In the genomic region with DNA sequence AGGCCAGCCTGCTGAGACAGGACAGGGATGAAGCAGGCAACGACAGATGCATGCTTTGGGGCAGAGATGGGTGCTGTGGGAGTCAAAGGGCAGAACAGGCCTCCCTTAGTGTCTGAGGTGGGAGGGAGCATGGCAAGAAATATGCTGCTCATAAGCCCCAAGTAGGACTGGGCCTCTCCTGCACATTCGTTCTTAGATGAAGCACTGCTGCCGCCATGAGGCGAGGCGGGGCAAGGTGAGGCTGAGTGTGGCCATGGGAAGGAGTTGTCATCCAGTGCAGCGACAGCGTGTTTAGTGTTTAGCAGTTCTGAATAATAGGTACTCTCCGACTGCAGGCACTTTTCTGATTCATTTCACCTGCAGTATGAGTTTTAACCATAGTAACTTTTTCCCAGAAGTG, we compare ENCODE assay signal across 12 mouse cellular contexts. TPM values are rescaled to one million over a fixed set of nuclear protein-coding genes. Genes with fewer than 3 reads are reported as not detected.
DNase-seq lines count a peak whose midpoint lies in the region; ATAC-seq lines count a peak whose summit lies in the region.
"Had no signal": no experiment of that assay in that cellular context is flagged by ENCODE, and none has a peak within 500 bp of the region (broad histone marks: within the 10 kb centered on the region; RNA-seq: fewer than 3 reads in every experiment).

No protein-coding gene starts in this region.

- no peak for DNase-seq in frontal cortex, postnatal 25 days (ENCODE audit: low spot score in 2 of 2)
- peak; percentile 68 for DNase-seq in testis, postnatal 10 days (ENCODE audit: low spot score)
- DNase-seq in testis, postnatal 14 days (ENCODE audit: low spot score), result no peak
- peak; percentile 12 to 62 for DNase-seq in left cerebral cortex, postnatal 10 days (ENCODE audit: extremely low spot score in 1 of 2, low spot score in 2 of 2)
- peak; percentile 48 for DNase-seq in thymus, postnatal 25 days

- peaks cover 33% of the 10 kb centered on the region for H3K36me3 ChIP-seq in intestine, embryonic 15.5 days

- H3K9ac ChIP-seq in intestine, embryonic 15.5 days, result no peak overlapping the region
- H3K9ac ChIP-seq: hindbrain, embryonic 15.5 days; midbrain, embryonic 12.5 days; stomach, embryonic 15.5 days had no signal

- no peak overlapping the region for H3K4me2 ChIP-seq in intestine, embryonic 15.5 days (replicated peaks)
- H3K4me2 ChIP-seq: hindbrain, embryonic 15.5 days; midbrain, embryonic 12.5 days; stomach, embryonic 15.5 days had no signal

- H3K27me3 ChIP-seq in intestine, embryonic 15.5 days (replicated peaks), result no peaks in the 10 kb centered on the region
- H3K27me3 ChIP-seq: hindbrain, embryonic 15.5 days; midbrain, embryonic 12.5 days; stomach, embryonic 15.5 days had no signal

- H3K27ac ChIP-seq in intestine, embryonic 15.5 days, result no peak overlapping the region
- H3K27ac ChIP-seq: hindbrain, embryonic 15.5 days; midbrain, embryonic 12.5 days; stomach, embryonic 15.5 days had no signal

- H3K9me3 ChIP-seq in intestine, embryonic 15.5 days, result no peaks in the 10 kb centered on the region
- H3K9me3 ChIP-seq: G1E; hindbrain, embryonic 15.5 days; midbrain, embryonic 12.5 days; stomach, embryonic 15.5 days had no signal

- WGBS in intestine, embryonic 15.5 days, result 73% methylated on average over 8 of the region's 8 CpGs

- no peak overlapping the region for H3K4me3 ChIP-seq in intestine, embryonic 15.5 days (replicated peaks)
- H3K4me3 ChIP-seq: hindbrain, embryonic 15.5 days; midbrain, embryonic 12.5 days; stomach, embryonic 15.5 days had no signal

- 0 out of 2 replicates have a peak, but pooled peaks have one; percentile 23 for ATAC-seq in frontal cortex, adult (ENCODE audit: low TSS enrichment)
- 0 out of 2 replicates have a peak, but pooled peaks have one; percentile 20 for ATAC-seq in intestine, embryonic 15.5 days
- no peak for ATAC-seq in activated CD4-positive, CD25-positive, alpha-beta regulatory T cell, adult 4 months

- intact Hi-C loops in left cerebral cortex, postnatal 10 days (cut with DNase I), result no loop called here

- no peaks in the 10 kb centered on the region for H3K4me1 ChIP-seq in intestine, embryonic 15.5 days (replicated peaks)
- H3K4me1 ChIP-seq: hindbrain, embryonic 15.5 days; midbrain, embryonic 12.5 days; stomach, embryonic 15.5 days had no signal

RNA-seq across cellular contexts. Expression of a gene that starts 26.1 kb away (rescaled TPM):
- polyA plus RNA-seq in intestine, embryonic 15.5 days (2015; fragmentation: Nextera tagmentation; extraction: Ambion mirVana), result 16.1 and 16.3 TPM in 2 replicates
- 10 to 100 TPM; 28.1 to 30.5 TPM for total RNA-seq in left cerebral cortex, postnatal 10 days (2021)
- polyA plus RNA-seq in activated CD4-positive, CD25-positive, alpha-beta regulatory T cell, adult 4 months (2017; shearing (Covaris generic)), result 10 to 100 TPM; 18.4 to 22.6 TPM

RNA-seq across cellular contexts. Expression of a gene that starts 31.4 kb away (rescaled TPM):
- 4.9 and 5.0 TPM in 2 replicates for polyA plus RNA-seq in intestine, embryonic 15.5 days (2015; fragmentation: Nextera tagmentation; extraction: Ambion mirVana)
- total RNA-seq in left cerebral cortex, postnatal 10 days (2021), result under 1 TPM; 0.24 to 0.30 TPM
- polyA plus RNA-seq in activated CD4-positive, CD25-positive, alpha-beta regulatory T cell, adult 4 months (2017; shearing (Covaris generic)), result 1 to 10 TPM; 1.2 TPM
- total RNA-seq: G1E had no signal
- polyA plus RNA-seq: G1E had no signal

RNA-seq across cellular contexts. Expression of a gene that starts 53.3 kb away (rescaled TPM):
- 13.1 and 14.7 TPM in 2 replicates for polyA plus RNA-seq in intestine, embryonic 15.5 days (2015; fragmentation: Nextera tagmentation; extraction: Ambion mirVana)
- total RNA-seq in left cerebral cortex, postnatal 10 days (2021), result 1 to 10 TPM in 1 of 2 experiments, under 1 TPM in 1; 0.91 to 2.0 TPM
- polyA plus RNA-seq in activated CD4-positive, CD25-positive, alpha-beta regulatory T cell, adult 4 months (2017; shearing (Covaris generic)), result under 1 TPM in 1 of 2 experiments, not detected in 1; 0.08 TPM
- polyA plus RNA-seq: G1E had no signal

Comparison
In these comparisons a context has a peak if more than half of its experiments do, and no peak if none do; other contexts are left out.
1. DNase-seq: peak in testis, postnatal 10 days (single experiment), left cerebral cortex, postnatal 10 days (2 of 2) and thymus, postnatal 25 days (single experiment); none in frontal cortex, postnatal 25 days (0 of 2) and testis, postnatal 14 days (single experiment).
2. RNA of a gene that starts 53.3 kb away (polyA plus RNA-seq): 13.1 to 14.7 TPM in intestine, embryonic 15.5 days; 0.08 TPM in activated CD4-positive, CD25-positive, alpha-beta regulatory T cell, adult 4 months; every median in the first group is over 10 times any median in the second.